Mouse (Mus musculus) brain, adult 2 months (tissue): ENCODE results near the gene Rho.
A peak's percentile ranks its signal among the peaks of the same experiment; 100 is the strongest.

Source experiments
- DNase-seq: peaks from one replicate; pipeline ENCODE4 v3.0.0; 2011; ENCODE audit warnings: low read depth, low spot score

The Rho gene

GRCm38 (mm10) chr6:115975606-115976005, 44.1 kb downstream of the Rho start:
- DNase-seq: no peak

- DNase-seq: no peak
These were observed 46.3 kb downstream of the Rho start for GRCm38 (mm10) chr6:115977810-115978209.

GRCm38 (mm10) chr6:115978596-115978995, 47.0 kb downstream of the Rho start:
- DNase-seq: peak; percentile 57

GRCm38 (mm10) chr6:115982889-115983288, 51.3 kb downstream of the Rho start:
- DNase-seq: no peak

- no peak for DNase-seq
These were observed 51.9 kb downstream of the Rho start for GRCm38 (mm10) chr6:115983306-115984038.

GRCm38 (mm10) chr6:115984580-115984979, 53.0 kb downstream of the Rho start:
- DNase-seq: no peak

- no peak for DNase-seq
These were observed 54.1 kb downstream of the Rho start for GRCm38 (mm10) chr6:115985622-115986021.

- no peak for DNase-seq
These were observed 55.0 kb downstream of the Rho start for GRCm38 (mm10) chr6:115986472-115987095.

- peak; percentile 73 for DNase-seq
These were observed 55.7 kb downstream of the Rho start for GRCm38 (mm10) chr6:115987096-115987747.

- no peak for DNase-seq
These were observed 57.5 kb downstream of the Rho start for GRCm38 (mm10) chr6:115989032-115989431.

- DNase-seq: peak; percentile 88
These were observed 58.1 kb downstream of the Rho start for GRCm38 (mm10) chr6:115989607-115990006.
